Mouse (Mus musculus): ENCODE measurements around the gene Clcn6.

DNA sequence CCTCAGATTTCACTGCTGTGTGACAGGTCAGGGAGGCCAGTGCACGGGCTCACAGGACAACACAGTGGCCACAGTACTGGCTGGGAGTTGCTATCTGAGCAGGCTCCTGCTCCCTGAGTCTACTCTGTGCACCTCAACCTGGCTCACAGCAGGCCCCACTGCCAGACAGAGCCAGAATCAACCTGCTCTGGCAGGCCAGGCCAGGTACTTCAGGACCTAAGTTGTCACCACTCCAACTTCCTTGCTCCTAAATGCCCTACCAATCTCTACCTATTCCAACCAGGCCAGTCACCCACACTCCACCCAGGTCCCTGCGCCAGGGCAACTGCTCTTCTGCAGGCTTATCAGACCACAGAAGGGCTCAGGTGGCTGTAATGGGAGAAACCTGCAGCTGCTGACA lies 29.0 kb downstream of the Clcn6 start:
- TF ChIP-seq GATA1 (IDR thresholded peaks at IDR 0.05; ENCODE audit: low read length) (no peak), TAL1 (IDR thresholded peaks at IDR 0.05; ENCODE audit: low read length) (no peak)

Data from erythroblast, embryonic 14.5 days (primary cell).